Mouse (Mus musculus): ENCODE measurements around the gene Gpx4.

GRCm38 (mm10) chr10:80080396-80081070 is 33.6 kb downstream of the Gpx4 start:
- TF ChIP-seq CTCF (IDR thresholded peaks at IDR 0.05) = no peak
- no peak for TF ChIP-seq POLR2A (IDR thresholded peaks at IDR 0.05; ENCODE audit: insufficient read depth, low read depth, low read length)
- TF ChIP-seq EP300 (IDR thresholded peaks at IDR 0.05; ENCODE audit: insufficient read depth, low read depth, low read length) = no peak

Measured in heart, adult 2 months (tissue).